Mouse (Mus musculus) ES-Bruce4 (cell line): ENCODE measurements around the gene Mptx2.

ENCODE experiments used
- CTCF ChIP-seq: IDR thresholded peaks from one replicate; pipeline ENCODE4 v1.8.1; 2011; ENCODE audit warnings: low read depth, low read length
- POLR2A ChIP-seq: IDR thresholded peaks from one replicate; pipeline ENCODE4 v1.8.1; 2011; ENCODE audit warnings: low read length; ENCODE audit not compliant: insufficient read depth

DNA sequence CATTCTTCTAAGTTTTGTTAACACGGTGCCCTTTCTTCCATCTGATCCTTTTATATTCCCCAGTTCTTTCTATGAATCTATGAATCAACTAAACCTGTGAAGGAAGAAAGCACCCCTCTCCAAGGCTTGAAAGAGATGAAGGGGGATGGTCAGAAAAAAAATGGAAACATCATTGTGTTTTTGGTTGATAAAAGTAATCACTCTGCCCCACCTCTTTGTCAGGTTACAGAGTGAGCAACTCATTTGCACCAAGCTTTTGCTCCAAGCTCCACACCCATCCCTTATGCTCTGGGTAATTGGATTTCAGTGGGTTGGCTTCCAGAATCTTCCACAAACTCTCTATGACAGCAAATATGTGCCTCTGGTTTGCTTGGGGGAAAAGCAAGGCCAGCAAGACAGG, 47.8 kb upstream of the Mptx2 start:
- no peak for TF ChIP-seq POLR2A
- no peak for TF ChIP-seq CTCF
